ENCODE assay signal across 28 mouse cellular contexts in genomic region chr5:140093489-140093888, GRCm38 (mm10).
DNase-seq lines count a peak whose midpoint lies in the region; ATAC-seq and TF ChIP-seq lines count a peak whose summit lies in the region.
"Had no signal": no experiment of that assay in that cellular context is flagged by ENCODE, and none has a peak within 500 bp of the region (broad histone marks: within the 10 kb centered on the region; RNA-seq: fewer than 3 reads in every experiment).

No protein-coding gene starts in this region.

- H3K27me3 ChIP-seq in forebrain, embryonic 14.5 days (replicated peaks; ENCODE audit: control insufficient read depth, insufficient read depth, low read length): no peaks in the 10 kb centered on the region
- H3K27me3 ChIP-seq in forebrain, embryonic 10.5 days (ENCODE audit: poor library complexity, severe bottlenecking): no peaks in the 10 kb centered on the region
- no peaks in the 10 kb centered on the region for H3K27me3 ChIP-seq in forebrain, postnatal 0 days (ENCODE audit: insufficient read depth, low read length)
- H3K27me3 ChIP-seq: heart, embryonic 12.5 days; hindbrain, embryonic 15.5 days; liver, embryonic 12.5 days; neural tube, embryonic 12.5 days had no signal

- no peak for TF ChIP-seq CTCF in forebrain, postnatal 0 days (IDR thresholded peaks at IDR 0.05; ENCODE audit: low read depth)

- H3K4me3 ChIP-seq in forebrain, embryonic 14.5 days (ENCODE audit: low read depth, low read length): no peak overlapping the region
- no peak overlapping the region for H3K4me3 ChIP-seq in forebrain, embryonic 10.5 days
- H3K4me3 ChIP-seq in forebrain, postnatal 0 days (ENCODE audit: low read depth, low read length): no peak overlapping the region
- H3K4me3 ChIP-seq: gastrocnemius, adult 2 months; heart, embryonic 12.5 days; hindbrain, embryonic 15.5 days; liver, embryonic 12.5 days; neural tube, embryonic 12.5 days had no signal

- ATAC-seq in forebrain, embryonic 14.5 days: no peak
- peak; percentile 36 for ATAC-seq in forebrain, postnatal 0 days
- ATAC-seq: intestine, embryonic 16.5 days; liver, embryonic 12.5 days; liver, postnatal 0 days; midbrain, embryonic 16.5 days had no signal

- peak; percentile 48 to 63 for DNase-seq in cerebellum, postnatal 10 days
- DNase-seq in cerebellum, adult 9-11 months: no peak
- DNase-seq in forebrain, embryonic 14.5 days (ENCODE audit: low spot score): peak; percentile 67
- DNase-seq in forebrain, embryonic 10.5 days (ENCODE audit: extremely low spot score, low spot score): no peak
- DNase-seq in left cerebral cortex, postnatal 25 days (ENCODE audit: low spot score in 2 of 2): peak; percentile 34 to 46
- no peak for DNase-seq in left cerebral cortex, postnatal 36 days (ENCODE audit: low spot score in 2 of 2)
- peak; percentile 63 for DNase-seq in forebrain, postnatal 0 days
- DNase-seq: adrenal gland, adult 8-10 months; gastrocnemius, adult 2 months; gastrocnemius, postnatal 36 days; heart, adult 18-20 months; heart, postnatal 4 days; kidney, adult 8-10 months; kidney, postnatal 4 days; liver, postnatal 0 days; lung, postnatal 36 days; right cerebral cortex, adult 18-20 months; thymus, adult 2 months; thymus, postnatal 36 days had no signal

- no peak overlapping the region for H3K9ac ChIP-seq in forebrain, embryonic 14.5 days (ENCODE audit: low read length)
- 0 out of 2 replicates have a peak overlapping the region, but pooled peaks have one; percentile 10 for H3K9ac ChIP-seq in forebrain, postnatal 0 days
- H3K9ac ChIP-seq: heart, embryonic 12.5 days; hindbrain, embryonic 15.5 days; liver, embryonic 12.5 days; liver, postnatal 0 days; neural tube, embryonic 12.5 days had no signal

- no peaks in the 10 kb centered on the region for H3K9me3 ChIP-seq in forebrain, embryonic 14.5 days (replicated peaks; ENCODE audit: control insufficient read depth, low read length)
- H3K9me3 ChIP-seq in forebrain, embryonic 10.5 days: no peaks in the 10 kb centered on the region
- H3K9me3 ChIP-seq in forebrain, postnatal 0 days (ENCODE audit: low read length): no peaks in the 10 kb centered on the region
- H3K9me3 ChIP-seq: G1E; heart, embryonic 12.5 days; hindbrain, embryonic 15.5 days; liver, embryonic 12.5 days; neural tube, embryonic 12.5 days had no signal

- 60% methylated on average over 8 of the region's 8 CpGs for WGBS in forebrain, embryonic 14.5 days
- WGBS in forebrain, embryonic 10.5 days: 94% methylated on average over 8 of the region's 8 CpGs
- 45% methylated on average over 8 of the region's 8 CpGs for WGBS in forebrain, postnatal 0 days

- intact Hi-C loops in left cerebral cortex, postnatal 25 days (cut with DNase I): no loop called here
- intact Hi-C loops in left cerebral cortex, postnatal 36 days (cut with DNase I): no loop called here

- H3K4me2 ChIP-seq in forebrain, embryonic 14.5 days (ENCODE audit: low read length): no peak overlapping the region
- no peak overlapping the region for H3K4me2 ChIP-seq in forebrain, postnatal 0 days (ENCODE audit: low read depth)
- H3K4me2 ChIP-seq: heart, embryonic 12.5 days; hindbrain, embryonic 15.5 days; liver, embryonic 12.5 days; midbrain, embryonic 11.5 days; neural tube, embryonic 12.5 days had no signal

- peaks cover 38% of the 10 kb centered on the region for H3K4me1 ChIP-seq in forebrain, embryonic 14.5 days (ENCODE audit: control insufficient read depth, insufficient read depth, low read length)
- peaks cover 6% of the 10 kb centered on the region; the same call in 1 of the 2 replicates for H3K4me1 ChIP-seq in forebrain, embryonic 10.5 days
- H3K4me1 ChIP-seq in forebrain, postnatal 0 days (ENCODE audit: insufficient read depth): peaks cover 20% of the 10 kb centered on the region
- H3K4me1 ChIP-seq: heart, embryonic 12.5 days; liver, embryonic 12.5 days had no signal

- peak overlapping the region; percentile 67 for H3K27ac ChIP-seq in forebrain, embryonic 14.5 days (ENCODE audit: low read depth, low read length)
- no peak overlapping the region for H3K27ac ChIP-seq in forebrain, embryonic 10.5 days
- peak overlapping the region; percentile 42 for H3K27ac ChIP-seq in forebrain, postnatal 0 days (ENCODE audit: low read depth, low read length)
- H3K27ac ChIP-seq: gastrocnemius, adult 2 months; kidney, postnatal 0 days; liver, embryonic 12.5 days; neural tube, embryonic 12.5 days had no signal

- H3K36me3 ChIP-seq in forebrain, embryonic 14.5 days (ENCODE audit: control insufficient read depth, insufficient read depth, low read length): peaks cover 3% of the 10 kb centered on the region; the same call in 1 of the 2 replicates
- H3K36me3 ChIP-seq in forebrain, embryonic 10.5 days (replicated peaks): peaks cover 27% of the 10 kb centered on the region
- 0 out of 2 replicates have a peak, but pooled peaks cover under 1% of the 10 kb centered on the region for H3K36me3 ChIP-seq in forebrain, postnatal 0 days (ENCODE audit: insufficient read depth)
- H3K36me3 ChIP-seq: hindbrain, embryonic 15.5 days had no signal

Comparison
In these comparisons a context has a peak if more than half of its experiments do, and no peak if none do; other contexts are left out.
1. DNase-seq: peak in cerebellum, postnatal 10 days (2 of 2), forebrain, embryonic 14.5 days (single experiment), left cerebral cortex, postnatal 25 days (2 of 2) and forebrain, postnatal 0 days (single experiment); none in cerebellum, adult 9-11 months (single experiment), forebrain, embryonic 10.5 days (single experiment) and left cerebral cortex, postnatal 36 days (0 of 2).